Mouse (Mus musculus) cortical plate, adult 2 months (tissue): Measurements from ENCODE around the gene Fbn1.

ENCODE experiments used
- CTCF ChIP-seq: fragments of 200-500 bp; IDR thresholded peaks from 2 replicates; pipeline ENCODE4 v1.5.1; 2011; ENCODE audit warnings: mild to moderate bottlenecking, control low read depth, low read length; ENCODE audit not compliant: insufficient read depth; ENCODE audit errors: extremely low read depth
- POLR2A ChIP-seq: fragments of 200-500 bp; IDR thresholded peaks from 2 replicates; pipeline ENCODE4 v1.6.1; 2011; ENCODE audit warnings: mild to moderate bottlenecking, low read length, control low read depth; ENCODE audit not compliant: insufficient read depth; ENCODE audit errors: extremely low read depth

DNA sequence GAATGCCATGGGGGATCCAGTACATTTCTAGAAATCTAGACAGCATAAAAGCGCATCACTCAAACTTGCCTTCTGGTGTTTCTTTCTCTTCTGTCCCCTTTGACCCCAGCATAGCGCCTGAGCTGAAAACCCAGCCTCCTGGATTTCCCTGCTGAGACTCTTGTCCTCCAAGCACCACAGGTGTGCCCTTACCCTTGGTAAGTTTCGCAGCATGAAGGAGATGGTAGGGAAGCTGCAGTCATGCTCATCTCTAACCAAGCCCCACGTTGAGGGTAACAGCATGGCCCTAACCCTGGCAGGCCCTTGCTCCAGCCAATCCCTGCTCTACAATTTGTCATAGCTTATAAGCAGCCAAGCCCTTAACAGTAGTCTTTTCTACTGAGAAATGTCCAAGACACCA, 122.9 kb downstream of the Fbn1 start:
- TF ChIP-seq CTCF (no peak), POLR2A (no peak)
